24 mouse cellular contexts compared by ENCODE assay signal in genomic region chr4:140063153-140063671, GRCm38 (mm10).
"Had no signal": no experiment of that assay in that cellular context is flagged by ENCODE, and none has a peak within 500 bp of the region (broad histone marks: within the 10 kb centered on the region; RNA-seq: fewer than 3 reads in every experiment).

No protein-coding gene starts in this region.

- ATAC-seq: hindbrain, embryonic 16.5 days; intestine, embryonic 16.5 days; liver, embryonic 12.5 days had no signal

- H3K9me3 ChIP-seq: heart, embryonic 13.5 days; heart, embryonic 15.5 days; limb, embryonic 15.5 days had no signal

- H3K4me2 ChIP-seq: heart, embryonic 11.5 days; heart, embryonic 13.5 days; heart, embryonic 15.5 days; hindbrain, embryonic 12.5 days; hindbrain, embryonic 14.5 days; limb, embryonic 13.5 days; limb, embryonic 15.5 days; liver, embryonic 12.5 days had no signal

- H3K36me3 ChIP-seq: heart, embryonic 13.5 days; heart, embryonic 15.5 days; hindbrain, embryonic 12.5 days; limb, embryonic 13.5 days; limb, embryonic 15.5 days; liver, embryonic 12.5 days had no signal

- H3K9ac ChIP-seq: heart, embryonic 13.5 days; heart, embryonic 15.5 days; hindbrain, embryonic 12.5 days; hindbrain, embryonic 14.5 days; limb, embryonic 13.5 days; limb, embryonic 15.5 days; liver, embryonic 12.5 days; liver, embryonic 14.5 days had no signal

- H3K27ac ChIP-seq: heart, adult 2 months; heart, embryonic 13.5 days; heart, embryonic 15.5 days; hindbrain, embryonic 12.5 days; hindbrain, embryonic 14.5 days; limb, embryonic 13.5 days; limb, embryonic 15.5 days; liver, embryonic 12.5 days; liver, embryonic 14.5 days had no signal

- H3K4me1 ChIP-seq: heart, embryonic 13.5 days; heart, embryonic 15.5 days; hindbrain, embryonic 12.5 days; limb, embryonic 15.5 days had no signal

- H3K27me3 ChIP-seq: liver, embryonic 12.5 days had no signal

- DNase-seq: gastrocnemius, postnatal 14 days; gastrocnemius, postnatal 36 days; heart, adult 11 months; heart, adult 2 months; heart, postnatal 14 days; heart, postnatal 36 days; kidney, adult 11 months; kidney, adult 9 months; kidney, postnatal 14 days; layer of hippocampus, adult 9-11 months; layer of hippocampus, postnatal 36 days; left cerebral cortex, postnatal 4 days; lung, adult 18-20 months had no signal

- H3K4me3 ChIP-seq: heart, adult 2 months; heart, embryonic 13.5 days; heart, embryonic 15.5 days; hindbrain, embryonic 12.5 days; limb, embryonic 13.5 days; limb, embryonic 15.5 days; liver, embryonic 12.5 days had no signal
